Comparison of ENCODE assay signal across 8 mouse cellular contexts in genomic region chr4:94613972-94614626, GRCm38 (mm10). TPM values are rescaled to one million over a fixed set of nuclear protein-coding genes. Genes with fewer than 3 reads are reported as not detected.
DNase-seq lines count a peak whose midpoint lies in the region; ATAC-seq lines count a peak whose summit lies in the region.

TSS of gene Ift74 (plus strand) at chr4:94614491.

- WGBS in intestine, embryonic 14.5 days: 4% methylated on average over 29 of the region's 29 CpGs

- no peaks in the 10 kb centered on the region for H3K27me3 ChIP-seq in intestine, embryonic 14.5 days (replicated peaks; ENCODE audit: control insufficient read depth, insufficient read depth, low read length)

- H3K4me1 ChIP-seq in intestine, embryonic 14.5 days (replicated peaks; ENCODE audit: control insufficient read depth, insufficient read depth, low read length): peaks cover 4% of the 10 kb centered on the region; the same call in 1 of the 2 replicates

- H3K4me3 ChIP-seq in intestine, embryonic 14.5 days (ENCODE audit: low read depth, low read length): peak within 1 kb of the TSS; percentile 64

- no peaks in the 10 kb centered on the region for H3K9me3 ChIP-seq in intestine, embryonic 14.5 days (ENCODE audit: control insufficient read depth, low read length)

- peak; percentile 99 for ATAC-seq in intestine, embryonic 14.5 days (replicated peaks; ENCODE audit: low FRiP score, low TSS enrichment, low read depth)

- DNase-seq in adrenal gland, adult 18-20 months (ENCODE audit: low spot score in 2 of 2): peak; percentile 86 to 87
- DNase-seq in embryo, embryonic 11 days: peak; percentile 98
- peak; percentile 89 for DNase-seq in gastrocnemius, postnatal 25 days
- DNase-seq in intestine, embryonic 14.5 days (ENCODE audit: low spot score): peak; percentile 95
- peak; percentile 95 to 97 for DNase-seq in left cerebral cortex, postnatal 14 days (ENCODE audit: low spot score in 2 of 2)
- peak; percentile 98 for DNase-seq in mesoderm, embryonic 11.5 days (ENCODE audit: low read depth, low spot score)
- peak; percentile 91 to 93 for DNase-seq in right cerebral cortex, postnatal 36 days (ENCODE audit: low spot score in 2 of 2)
- DNase-seq in yolk sac, embryonic 10.5 days (ENCODE audit: low spot score): peak; percentile 95

- intact Hi-C loops in left cerebral cortex, postnatal 14 days (cut with DNase I): no loop called here

- H3K9ac ChIP-seq in intestine, embryonic 14.5 days (ENCODE audit: low read length): peak within 1 kb of the TSS; percentile 66

- peak within 1 kb of the TSS; percentile 70 for H3K4me2 ChIP-seq in intestine, embryonic 14.5 days (ENCODE audit: low read length)

- H3K36me3 ChIP-seq in intestine, embryonic 14.5 days (ENCODE audit: control insufficient read depth, insufficient read depth, low read length): no peaks in the 10 kb centered on the region

- H3K27ac ChIP-seq in intestine, embryonic 14.5 days (ENCODE audit: low read depth): peak within 1 kb of the TSS; percentile 73

RNA-seq across cellular contexts. Expression of gene Ift74, which starts in this region (rescaled TPM):
- 10 to 100 TPM; 10.4 to 11.9 TPM for total RNA-seq in adrenal gland, adult 18-20 months (2021)
- total RNA-seq in gastrocnemius, postnatal 25 days (2021): 1 to 10 TPM; 4.5 to 5.8 TPM
- polyA plus RNA-seq in intestine, embryonic 14.5 days (2014; fragmentation: Nextera tagmentation; extraction: Ambion mirVana): 24.2 and 26.2 TPM in 2 replicates
- total RNA-seq in left cerebral cortex, postnatal 14 days (2021): 10 to 100 TPM; 24.6 to 27.9 TPM

Comparison
In these comparisons a context has a peak if more than half of its experiments do, and no peak if none do; other contexts are left out.
1. Peak in every context shown above with its lines: DNase-seq, ATAC-seq, H3K4me3 ChIP-seq and H3K27ac ChIP-seq.